Mouse (Mus musculus): ENCODE measurements around the gene Mrpl48. TPM values are rescaled to one million over a fixed set of nuclear protein-coding genes. Genes with fewer than 3 reads are reported as not detected.

The Mrpl48 gene
- 10 to 100 TPM; 74.2 to 77.0 TPM for polyA plus RNA-seq (2017; shearing (Covaris generic))

- ATAC-seq: no peak
Measured at GRCm38 (mm10) chr7:100608130-100608741, at the start of gene Mrpl48. TSS of gene Mrpl48 (minus strand) at chr7:100608301.

- ATAC-seq: no peak
Measured at GRCm38 (mm10) chr7:100656739-100657138, 48.6 kb upstream of the Mrpl48 start.

GRCm38 (mm10) chr7:100654441-100654840, 46.3 kb upstream of the Mrpl48 start:
- ATAC-seq: no peak

- no peak for ATAC-seq
Measured at GRCm38 (mm10) chr7:100653480-100654266, 45.6 kb upstream of the Mrpl48 start.

GRCm38 (mm10) chr7:100651011-100651410, 42.9 kb upstream of the Mrpl48 start:
- ATAC-seq: no peak

- ATAC-seq: no peak
Measured at GRCm38 (mm10) chr7:100650421-100650820, 42.3 kb upstream of the Mrpl48 start.

GRCm38 (mm10) chr7:100649826-100650225, 41.7 kb upstream of the Mrpl48 start:
- ATAC-seq: no peak

GRCm38 (mm10) chr7:100649095-100649494, 41.0 kb upstream of the Mrpl48 start:
- no peak for ATAC-seq

- ATAC-seq: no peak
Measured at GRCm38 (mm10) chr7:100645147-100645546, 37.0 kb upstream of the Mrpl48 start.

GRCm38 (mm10) chr7:100642413-100642812, 34.3 kb upstream of the Mrpl48 start:
- no peak for ATAC-seq

- ATAC-seq: peak; percentile 41
Measured at GRCm38 (mm10) chr7:100637657-100638056, 29.6 kb upstream of the Mrpl48 start.

GRCm38 (mm10) chr7:100624538-100624937, 16.4 kb upstream of the Mrpl48 start:
- no peak for ATAC-seq

- peak; percentile 60 for ATAC-seq
Measured at GRCm38 (mm10) chr7:100622277-100622676, 14.2 kb upstream of the Mrpl48 start.

- ATAC-seq: no peak
Measured at GRCm38 (mm10) chr7:100616121-100616857, 8.2 kb upstream of the Mrpl48 start.

GRCm38 (mm10) chr7:100608910-100609309, 809 bp upstream of the Mrpl48 start:
- ATAC-seq: no peak

GRCm38 (mm10) chr7:100607214-100608129, 629 bp downstream of the Mrpl48 start, which contains the start of gene Rab6a:
TSS of gene Rab6a (plus strand) at chr7:100607410.
- peak; percentile 93 for ATAC-seq

GRCm38 (mm10) chr7:100600211-100600610, 7.9 kb downstream of the Mrpl48 start:
- ATAC-seq: no peak

- no peak for ATAC-seq
Measured at GRCm38 (mm10) chr7:100593349-100593748, 14.8 kb downstream of the Mrpl48 start.

- peak; percentile 12 for ATAC-seq
Measured at GRCm38 (mm10) chr7:100591522-100591852, 16.6 kb downstream of the Mrpl48 start.

GRCm38 (mm10) chr7:100590845-100591521, 17.1 kb downstream of the Mrpl48 start:
- ATAC-seq: peak; percentile 92

GRCm38 (mm10) chr7:100590504-100590844, 17.6 kb downstream of the Mrpl48 start:
- ATAC-seq: no peak

- no peak for ATAC-seq
Measured at GRCm38 (mm10) chr7:100589816-100590215, 18.3 kb downstream of the Mrpl48 start.
